Mouse (Mus musculus) stomach, embryonic 16.5 days (tissue): Measurements from ENCODE around the gene Gm45716. TPM values are rescaled to one million over a fixed set of nuclear protein-coding genes. Genes with fewer than 3 reads are reported as not detected.

Source experiments
- ATAC-seq: fragments of 200-750 bp; cut with Nextera tagmentation; 2 replicates; pipeline ENCODE4 v1.8.0; 2017; ENCODE audit warnings: moderate number of reproducible peaks, moderate TSS enrichment; ENCODE audit not compliant: insufficient read depth, low FRiP score
- H3K27ac ChIP-seq: fragments of 300-500 bp; sonication (generic); 2 replicates; pipeline ENCODE4 v1.5.1; 2014; ENCODE audit warnings: low read length
- H3K27me3 ChIP-seq: fragments of 300-500 bp; sonication (generic); 2 replicates; pipeline ENCODE4 v1.6.1; 2014; ENCODE audit warnings: low read length, control low read depth, mixed read lengths; ENCODE audit not compliant: control insufficient read depth, insufficient read depth
- H3K36me3 ChIP-seq: fragments of 300-500 bp; sonication (generic); 2 replicates; pipeline ENCODE4 v1.6.1; 2014; ENCODE audit warnings: low read length; ENCODE audit not compliant: control insufficient read depth, insufficient read depth
- H3K4me1 ChIP-seq: fragments of 300-500 bp; sonication (generic); 2 replicates; pipeline ENCODE4 v1.6.1; 2014; ENCODE audit warnings: low read length, control low read depth, mixed read lengths; ENCODE audit not compliant: control insufficient read depth, insufficient read depth
- H3K4me2 ChIP-seq: fragments of 300-500 bp; sonication (generic); 2 replicates; pipeline ENCODE4 v1.6.1; 2014; ENCODE audit warnings: low read depth, low read length, mixed read lengths
- H3K4me3 ChIP-seq: fragments of 300-500 bp; sonication (generic); replicated peaks from 2 replicates; pipeline ENCODE4 v1.5.1; 2014; ENCODE audit warnings: mild to moderate bottlenecking, low read length
- H3K9ac ChIP-seq: fragments of 300-500 bp; sonication (generic); 2 replicates; pipeline ENCODE4 v1.6.1; 2014; ENCODE audit warnings: low read length
- H3K9me3 ChIP-seq: fragments of 300-500 bp; sonication (generic); replicated peaks from 2 replicates; pipeline ENCODE4 v1.6.1; 2016; ENCODE audit warnings: low read length, control low read depth; ENCODE audit not compliant: control insufficient read depth
- WGBS: fragments of 180-500 bp; shearing (Covaris S2); extraction: QIAGEN DNeasy Blood & Tissue Kit; methylation state at CpG from one replicate; pipeline ENCODE4 v1.1.7; 2014; 5-methylcytosine and 5-hydroxymethylcytosine counted together
- polyA plus RNA-seq: library from polyadenylated mRNA; unstranded; fragments of >200 nt; fragmentation: Nextera tagmentation; extraction: Ambion mirVana; gene quantifications from 2 replicates; pipeline ENCODE4 v1.2.1, GENCODE M21; 2015

Gene Gm45716
- polyA plus RNA-seq, 1 experiment from 2014 or later = 9.8 TPM

DNA sequence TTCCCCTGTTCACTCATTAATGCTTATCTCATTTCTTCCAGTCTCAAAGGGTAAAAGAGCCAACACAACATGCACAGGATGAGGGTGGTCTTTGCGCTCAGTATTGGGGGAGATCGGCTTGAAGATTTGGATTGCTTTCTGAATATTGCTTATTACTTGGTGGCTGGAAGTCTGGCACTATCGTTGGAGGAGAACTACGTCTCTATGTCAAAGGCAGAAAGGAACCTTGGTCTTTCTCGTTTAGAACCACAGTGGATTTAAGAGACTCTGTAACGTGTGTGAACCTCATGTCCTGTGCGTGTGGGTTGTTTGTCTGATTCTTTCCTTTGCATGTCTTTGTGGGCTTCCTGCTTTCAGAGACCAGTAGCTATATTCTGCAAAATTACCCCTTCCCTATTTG lies 63.2 kb downstream of the Gm45716 start:
- Histone ChIP-seq H3K36me3 (no peaks in the 10 kb centered on the region), H3K4me1 (peaks cover 18% of the 10 kb centered on the region), H3K9me3 (no peaks in the 10 kb centered on the region), H3K27me3 (no peaks in the 10 kb centered on the region), H3K9ac (peak overlapping the region; percentile 9; the same call in 1 of the 2 replicates), H3K27ac (no peak overlapping the region), H3K4me3 (peak overlapping the region; percentile 90), H3K4me2 (peak overlapping the region; percentile 88)
- no peak for ATAC-seq
- 57% methylated on average over 7 of the region's 7 CpGs for WGBS

GRCm38 (mm10) chr11:90251923-90252322 lies 64.4 kb downstream of the Gm45716 start:
- no peaks in the 10 kb centered on the region for H3K36me3 ChIP-seq
- H3K9ac ChIP-seq = no peak overlapping the region; the same call in 1 of the 2 replicates
- peaks cover 22% of the 10 kb centered on the region for H3K4me1 ChIP-seq
- H3K4me2 ChIP-seq = peak overlapping the region; percentile 24
- H3K9me3 ChIP-seq = no peaks in the 10 kb centered on the region
- H3K4me3 ChIP-seq = 0 out of 2 replicates have a peak overlapping the region, but pooled peaks have one; percentile 3
- no peak overlapping the region for H3K27ac ChIP-seq
- no peak for ATAC-seq
- WGBS = 27% methylated on average over 2 of the region's 2 CpGs
- no peaks in the 10 kb centered on the region for H3K27me3 ChIP-seq

DNA sequence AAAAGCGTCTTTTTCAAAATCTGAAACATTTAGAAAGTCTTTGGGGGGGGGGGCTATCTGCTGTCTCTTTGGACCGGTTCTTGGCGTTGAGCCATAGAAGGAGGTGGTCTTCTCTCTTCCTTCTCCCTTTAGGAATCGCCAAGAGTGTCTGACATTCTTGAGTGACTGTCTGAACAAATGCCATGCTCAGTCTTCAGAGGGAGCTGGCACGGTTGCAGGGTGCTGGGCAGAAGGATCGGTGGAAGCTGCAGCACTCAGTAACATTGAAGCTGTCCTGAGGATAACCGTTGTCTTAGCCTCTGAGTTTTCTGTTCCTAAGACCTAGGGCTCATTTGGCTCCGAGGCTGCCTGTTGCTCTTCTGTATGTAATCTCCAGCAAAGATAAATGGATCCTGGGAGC lies 64.9 kb downstream of the Gm45716 start:
- H3K27me3 ChIP-seq = no peaks in the 10 kb centered on the region
- H3K4me1 ChIP-seq = peaks cover 26% of the 10 kb centered on the region
- peak overlapping the region; percentile 24 for H3K4me2 ChIP-seq
- H3K27ac ChIP-seq = no peak overlapping the region
- no peak for ATAC-seq
- H3K4me3 ChIP-seq = 0 out of 2 replicates have a peak overlapping the region, but pooled peaks have one; percentile 3
- no peaks in the 10 kb centered on the region for H3K36me3 ChIP-seq
- no peaks in the 10 kb centered on the region for H3K9me3 ChIP-seq
- 52% methylated on average over 8 of the region's 8 CpGs for WGBS
- no peak overlapping the region for H3K9ac ChIP-seq

DNA sequence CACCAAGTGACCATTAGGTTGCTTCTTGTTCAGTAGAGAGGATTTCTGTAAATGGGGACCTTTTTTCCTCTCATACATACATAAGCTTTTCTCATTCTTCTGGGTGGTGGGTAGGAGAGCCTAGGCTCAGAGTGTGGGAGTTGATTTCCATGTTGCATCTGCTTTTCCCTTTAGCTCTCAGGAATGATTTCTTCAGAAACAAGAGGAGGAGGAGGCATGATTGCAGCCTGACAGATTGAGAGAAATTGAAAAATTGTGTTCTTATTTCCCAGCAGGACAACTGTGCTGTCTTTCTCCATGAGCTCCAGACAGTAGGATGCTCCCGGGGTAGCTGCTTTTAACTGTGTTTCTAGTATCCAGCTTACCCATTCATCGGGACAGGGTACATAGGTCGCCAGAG lies 67.1 kb downstream of the Gm45716 start:
- Histone ChIP-seq H3K27me3 (no peaks in the 10 kb centered on the region), H3K27ac (no peak overlapping the region), H3K9ac (no peak overlapping the region), H3K4me1 (peaks cover 29% of the 10 kb centered on the region), H3K4me2 (no peak overlapping the region), H3K4me3 (no peak overlapping the region), H3K36me3 (no peaks in the 10 kb centered on the region), H3K9me3 (no peaks in the 10 kb centered on the region)
- ATAC-seq = no peak
- 82% methylated on average over 3 of the region's 3 CpGs for WGBS

DNA sequence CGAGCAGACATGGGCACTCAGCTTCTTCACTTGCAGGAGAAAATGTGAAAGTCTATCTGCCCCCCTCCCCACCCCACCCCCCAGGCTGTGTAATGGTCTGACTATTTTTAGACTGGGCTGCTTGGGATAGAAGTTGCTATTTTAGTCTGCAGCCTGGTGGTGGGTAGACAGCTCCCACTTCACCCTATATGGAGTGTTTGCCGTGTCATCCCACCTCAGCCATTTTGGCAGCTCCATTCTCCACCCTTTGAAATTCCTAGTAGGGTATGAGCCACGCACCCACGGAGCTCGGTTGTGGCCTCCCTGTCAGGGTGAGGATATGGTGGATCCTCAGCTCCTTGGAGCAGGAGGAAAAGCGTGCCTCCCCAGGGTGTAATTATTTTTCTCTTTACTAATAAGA lies 68.2 kb downstream of the Gm45716 start:
- WGBS = 67% methylated on average over 6 of the region's 6 CpGs
- Histone ChIP-seq H3K4me1 (peaks cover 23% of the 10 kb centered on the region), H3K4me2 (no peak overlapping the region), H3K4me3 (no peak overlapping the region), H3K9me3 (no peaks in the 10 kb centered on the region), H3K36me3 (0 out of 2 replicates have a peak, but pooled peaks cover 6% of the 10 kb centered on the region), H3K27ac (peak overlapping the region; percentile 64), H3K9ac (no peak overlapping the region), H3K27me3 (no peaks in the 10 kb centered on the region)
- ATAC-seq = peak; percentile 82

- Histone ChIP-seq H3K4me2 (peak overlapping the region; percentile 11; the same call in 1 of the 2 replicates), H3K9me3 (no peaks in the 10 kb centered on the region), H3K4me3 (no peak overlapping the region), H3K27ac (peak overlapping the region; percentile 3; the same call in 1 of the 2 replicates), H3K27me3 (no peaks in the 10 kb centered on the region), H3K4me1 (peaks cover 20% of the 10 kb centered on the region), H3K36me3 (peaks cover 16% of the 10 kb centered on the region), H3K9ac (no peak overlapping the region)
- no peak for ATAC-seq
- 48% methylated on average over 16 of the region's 16 CpGs for WGBS
Measured at GRCm38 (mm10) chr11:90256833-90257525, 69.5 kb downstream of the Gm45716 start.

DNA sequence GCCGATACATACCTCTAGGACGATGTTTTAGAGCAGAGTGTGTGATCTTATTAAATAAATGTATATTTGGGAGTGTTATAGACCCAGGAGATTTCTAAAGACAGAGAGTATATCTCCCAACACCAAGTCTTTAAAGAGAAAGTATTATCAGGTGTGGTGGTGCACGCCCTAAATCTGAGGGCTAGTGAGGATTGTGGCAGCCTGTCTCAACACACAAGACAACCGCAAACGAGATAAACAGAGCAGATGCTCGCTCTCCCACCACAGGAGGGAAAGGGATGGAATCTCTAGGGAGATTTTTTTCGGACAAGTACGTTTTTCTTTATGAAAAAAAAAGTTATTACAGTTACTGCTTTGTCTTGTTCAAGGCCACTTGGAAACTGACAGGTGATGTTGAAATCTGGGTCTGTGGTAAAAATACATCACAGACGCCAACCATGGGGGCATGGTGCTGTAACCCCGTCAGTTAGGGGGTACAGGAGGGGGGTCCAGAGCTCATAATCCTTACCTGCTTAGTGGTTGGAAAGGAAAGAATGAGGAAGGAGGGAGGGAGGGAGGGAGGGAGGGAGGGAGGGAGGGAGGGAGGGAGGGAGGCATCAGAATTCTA lies 70.9 kb downstream of the Gm45716 start:
- Histone ChIP-seq H3K4me2 (no peak overlapping the region), H3K9ac (no peak overlapping the region), H3K36me3 (peaks cover 29% of the 10 kb centered on the region), H3K27me3 (no peaks in the 10 kb centered on the region), H3K4me3 (no peak overlapping the region), H3K27ac (no peak overlapping the region), H3K9me3 (0 out of 2 replicates have a peak, but pooled peaks cover 3% of the 10 kb centered on the region), H3K4me1 (peaks cover 17% of the 10 kb centered on the region)
- ATAC-seq = no peak
- 61% methylated on average over 10 of the region's 10 CpGs for WGBS

DNA sequence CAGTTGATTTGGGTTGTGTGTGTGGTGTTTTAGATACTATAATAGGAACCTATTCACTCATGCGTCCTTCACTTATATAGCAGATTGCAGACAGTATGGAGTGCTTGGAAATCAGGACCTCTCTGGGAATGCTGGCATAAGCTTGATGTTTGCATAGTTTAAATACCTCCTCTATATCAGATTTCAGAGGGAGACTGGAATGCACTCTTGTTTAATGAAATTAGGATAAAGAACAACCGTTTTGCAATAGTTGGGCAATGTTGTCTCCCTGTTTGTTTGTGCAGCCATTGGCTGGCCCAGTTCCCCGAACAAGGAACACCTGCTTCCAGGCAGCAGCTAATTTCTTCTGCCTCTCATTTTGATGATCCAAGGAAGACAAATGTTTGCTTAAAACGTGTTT lies 71.6 kb downstream of the Gm45716 start:
- WGBS = 25% methylated on average over 4 of the region's 4 CpGs
- no peak overlapping the region for H3K4me2 ChIP-seq
- 0 out of 2 replicates have a peak, but pooled peaks cover 3% of the 10 kb centered on the region for H3K9me3 ChIP-seq
- no peak overlapping the region for H3K4me3 ChIP-seq
- no peak overlapping the region for H3K9ac ChIP-seq
- ATAC-seq = no peak
- H3K36me3 ChIP-seq = peaks cover 30% of the 10 kb centered on the region
- no peak overlapping the region for H3K27ac ChIP-seq
- no peaks in the 10 kb centered on the region for H3K27me3 ChIP-seq
- peaks cover 17% of the 10 kb centered on the region for H3K4me1 ChIP-seq

GRCm38 (mm10) chr11:90259826-90260225 lies 72.3 kb downstream of the Gm45716 start:
- Histone ChIP-seq H3K9me3 (0 out of 2 replicates have a peak, but pooled peaks cover 3% of the 10 kb centered on the region), H3K9ac (no peak overlapping the region), H3K36me3 (peaks cover 30% of the 10 kb centered on the region), H3K4me1 (peaks cover 17% of the 10 kb centered on the region), H3K4me3 (no peak overlapping the region), H3K4me2 (no peak overlapping the region), H3K27ac (no peak overlapping the region), H3K27me3 (no peaks in the 10 kb centered on the region)
- 82% methylated on average over 9 of the region's 9 CpGs for WGBS
- no peak for ATAC-seq
